Mouse (Mus musculus) kidney, embryonic 15.5 days (tissue): Measurements from ENCODE around the gene Gm29609. TPM values are rescaled to one million over a fixed set of nuclear protein-coding genes. Genes with fewer than 3 reads are reported as not detected.

Source experiments
- polyA plus RNA-seq: library from polyadenylated mRNA; unstranded; fragments of >200 nt; fragmentation: Nextera tagmentation; extraction: Ambion mirVana; gene quantifications from 2 replicates; pipeline ENCODE4 v1.2.1, GENCODE M21; 2015

Gm29609 gene
- polyA plus RNA-seq, 1 experiment from 2014 or later = 2.0 TPM

Other genes with a start within 250 kb of the Gm29609 start
- 12.5 and 17.4 TPM in 2 replicates for gene Cgref1, start 234.3 kb downstream of the Gm29609 start, polyA plus RNA-seq
- 146 and 151 TPM in 2 replicates for gene Preb, start 219.6 kb downstream of the Gm29609 start, polyA plus RNA-seq
- 1.6 and 1.8 TPM in 2 replicates for gene Tcf23, start 211.2 kb downstream of the Gm29609 start, polyA plus RNA-seq
- 145 and 149 TPM in 2 replicates for gene Atraid, start 131.6 kb downstream of the Gm29609 start, polyA plus RNA-seq
- 10.4 and 11.8 TPM in 2 replicates for gene Slc5a6, start 131.0 kb downstream of the Gm29609 start, polyA plus RNA-seq
- 32.5 and 36.2 TPM in 2 replicates for gene Cad, start 125.1 kb downstream of the Gm29609 start, polyA plus RNA-seq
- not detected in 2 replicates for gene Dnajc5g, start 73.6 kb downstream of the Gm29609 start, polyA plus RNA-seq
- 2.8 and 3.1 TPM in 2 replicates for gene Slc30a3, start 71.7 kb downstream of the Gm29609 start, polyA plus RNA-seq
- 1.2 and 1.6 TPM in 2 replicates for gene Trim54, start 63.2 kb downstream of the Gm29609 start, polyA plus RNA-seq
- gene Ucn, start 41.1 kb downstream of the Gm29609 start, polyA plus RNA-seq = not detected in 2 replicates
- gene Mpv17, start 25.7 kb downstream of the Gm29609 start, polyA plus RNA-seq = 62.6 and 76.8 TPM in 2 replicates
- gene Gtf3c2, start 233 bp upstream of the Gm29609 start, polyA plus RNA-seq = 83.0 and 93.5 TPM in 2 replicates
- gene Snx17, start 13.3 kb upstream of the Gm29609 start, polyA plus RNA-seq = 140 and 148 TPM in 2 replicates
- gene Eif2b4, start 13.5 kb upstream of the Gm29609 start, polyA plus RNA-seq = 64.9 and 65.9 TPM in 2 replicates
- gene Zfp513, start 22.4 kb upstream of the Gm29609 start, polyA plus RNA-seq = 9.1 and 11.9 TPM in 2 replicates
- 130 and 144 TPM in 2 replicates for gene Ppm1g, start 40.8 kb upstream of the Gm29609 start, polyA plus RNA-seq
- gene Nrbp1, start 61.0 kb upstream of the Gm29609 start, polyA plus RNA-seq = 156 and 171 TPM in 2 replicates
- 0.83 TPM in 1 of 2 replicates, not detected in the other for gene Gm9970, start 61.3 kb upstream of the Gm29609 start, polyA plus RNA-seq
- gene Krtcap3, start 71.8 kb upstream of the Gm29609 start, polyA plus RNA-seq = 21.5 and 25.1 TPM in 2 replicates
- gene Ift172, start 111.2 kb upstream of the Gm29609 start, polyA plus RNA-seq = 36.3 and 36.9 TPM in 2 replicates
- gene Fndc4, start 116.2 kb upstream of the Gm29609 start, polyA plus RNA-seq = 42.3 and 46.2 TPM in 2 replicates
- 0.21 and 0.70 TPM in 2 replicates for gene Gckr, start 117.5 kb upstream of the Gm29609 start, polyA plus RNA-seq